Mouse (Mus musculus) cerebral cortex, adult 2 months (tissue): ENCODE data around the gene Ext2.

ENCODE experiments used
- WGBS: fragments of 180-500 bp; shearing (Covaris S2); methylation state at CpG from one replicate; pipeline ENCODE4 v1.1.7; 2018; 5-methylcytosine and 5-hydroxymethylcytosine counted together

The Ext2 gene

GRCm38 (mm10) chr2:93806487-93807201 is 15.7 kb downstream of the Ext2 start:
- WGBS, result 92% methylated on average over 6 of the region's 6 CpGs

DNA sequence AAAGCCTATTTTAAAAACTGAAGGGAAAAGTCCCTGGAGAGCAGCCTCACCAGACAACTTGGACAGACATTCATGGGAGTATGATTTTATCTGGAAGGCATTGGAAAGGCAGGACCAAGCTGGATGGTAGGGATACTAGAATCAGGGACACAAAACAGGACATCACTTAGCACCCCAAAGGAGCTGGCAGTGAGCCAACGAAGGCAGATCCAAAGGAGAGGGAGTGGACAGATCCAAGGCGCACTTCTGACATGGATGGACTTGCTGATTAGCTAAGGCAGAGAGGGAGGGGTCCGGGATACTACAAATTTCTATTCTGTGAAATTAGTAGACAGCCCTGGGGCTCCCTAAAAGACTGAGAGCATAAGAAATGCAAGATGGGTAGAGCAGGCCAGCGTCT is 16.8 kb downstream of the Ext2 start:
- WGBS, result 85% methylated on average over 4 of the region's 4 CpGs

DNA sequence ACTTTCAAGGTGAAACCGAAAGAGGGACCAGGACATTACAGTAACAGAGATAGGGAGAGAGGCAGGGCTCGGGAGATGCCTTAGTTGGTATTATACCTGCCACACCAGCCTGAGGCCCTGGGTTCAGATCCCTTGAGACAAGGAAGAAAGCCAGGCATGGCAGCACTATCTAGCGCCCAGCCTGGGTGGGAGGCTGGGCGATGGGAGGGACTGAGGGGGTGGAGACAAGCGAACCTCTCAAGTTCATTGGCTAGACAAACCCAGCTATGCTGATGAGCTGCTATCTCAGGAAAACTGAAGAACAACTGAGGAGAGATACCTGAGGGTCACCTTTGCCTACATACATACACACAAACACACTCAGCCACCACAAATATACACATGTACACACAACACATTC is 17.3 kb downstream of the Ext2 start:
- WGBS, result 86% methylated on average over 5 of the region's 5 CpGs

GRCm38 (mm10) chr2:93802947-93803346 is 19.4 kb downstream of the Ext2 start:
- 97% methylated on average over 2 of the region's 2 CpGs for WGBS

- WGBS, result 56% methylated on average over 7 of the region's 7 CpGs
These were observed 21.3 kb downstream of the Ext2 start for GRCm38 (mm10) chr2:93801097-93801496.

- 69% methylated on average over 19 of the region's 19 CpGs for WGBS
These were observed 25.1 kb downstream of the Ext2 start for GRCm38 (mm10) chr2:93797162-93797795.

- 81% methylated on average over 5 of the region's 5 CpGs for WGBS
These were observed 28.0 kb downstream of the Ext2 start for GRCm38 (mm10) chr2:93794375-93794774.

GRCm38 (mm10) chr2:93791516-93792499 is 30.6 kb downstream of the Ext2 start:
- WGBS, result 40% methylated on average over 13 of the region's 13 CpGs

GRCm38 (mm10) chr2:93790798-93791345 is 31.5 kb downstream of the Ext2 start:
- 86% methylated on average over 4 of the region's 4 CpGs for whole genome bisulfite sequencing

GRCm38 (mm10) chr2:93788557-93788956 is 33.8 kb downstream of the Ext2 start:
- 59% methylated on average over 5 of the region's 5 CpGs for WGBS

DNA sequence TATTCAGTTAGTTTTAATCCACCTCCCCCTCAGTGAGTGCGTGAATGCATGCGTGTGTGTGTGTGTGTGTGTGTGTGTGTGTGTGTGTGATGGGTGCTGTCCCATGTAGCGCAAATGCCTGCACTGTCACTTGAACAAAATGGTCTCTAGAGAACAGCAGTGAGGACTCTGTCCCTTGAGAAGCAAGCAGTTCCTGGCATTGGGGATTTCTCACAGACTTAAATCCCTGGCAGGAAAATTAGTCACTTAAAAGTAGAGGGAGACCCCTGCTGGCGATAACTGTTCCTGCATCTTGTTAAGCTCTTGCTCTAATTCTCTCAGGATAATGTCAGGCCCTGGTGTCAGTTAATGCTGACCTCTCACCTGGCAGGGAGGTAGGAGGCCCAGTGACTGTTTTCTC is 36.2 kb downstream of the Ext2 start:
- WGBS, result 26% methylated on average over 4 of the region's 4 CpGs

DNA sequence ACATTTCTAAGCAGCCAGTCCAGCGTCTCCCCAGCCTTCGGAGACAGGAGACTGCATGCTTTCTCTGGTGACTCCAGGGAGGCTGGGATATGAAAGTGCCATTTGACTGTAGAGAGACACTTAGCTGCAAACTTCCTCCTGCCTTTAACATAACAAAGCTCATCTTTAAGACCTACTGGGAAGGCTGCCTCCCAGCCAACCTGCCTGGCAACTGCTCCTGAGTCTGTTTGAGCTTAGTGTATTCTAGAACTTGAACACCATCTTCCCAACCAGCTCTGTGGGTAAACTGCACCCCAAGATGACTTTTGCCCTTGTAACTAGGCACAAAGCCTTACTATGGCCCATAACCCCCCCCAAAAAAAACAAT is 37.0 kb downstream of the Ext2 start:
- 60% methylated on average over 2 of the region's 2 CpGs for WGBS

DNA sequence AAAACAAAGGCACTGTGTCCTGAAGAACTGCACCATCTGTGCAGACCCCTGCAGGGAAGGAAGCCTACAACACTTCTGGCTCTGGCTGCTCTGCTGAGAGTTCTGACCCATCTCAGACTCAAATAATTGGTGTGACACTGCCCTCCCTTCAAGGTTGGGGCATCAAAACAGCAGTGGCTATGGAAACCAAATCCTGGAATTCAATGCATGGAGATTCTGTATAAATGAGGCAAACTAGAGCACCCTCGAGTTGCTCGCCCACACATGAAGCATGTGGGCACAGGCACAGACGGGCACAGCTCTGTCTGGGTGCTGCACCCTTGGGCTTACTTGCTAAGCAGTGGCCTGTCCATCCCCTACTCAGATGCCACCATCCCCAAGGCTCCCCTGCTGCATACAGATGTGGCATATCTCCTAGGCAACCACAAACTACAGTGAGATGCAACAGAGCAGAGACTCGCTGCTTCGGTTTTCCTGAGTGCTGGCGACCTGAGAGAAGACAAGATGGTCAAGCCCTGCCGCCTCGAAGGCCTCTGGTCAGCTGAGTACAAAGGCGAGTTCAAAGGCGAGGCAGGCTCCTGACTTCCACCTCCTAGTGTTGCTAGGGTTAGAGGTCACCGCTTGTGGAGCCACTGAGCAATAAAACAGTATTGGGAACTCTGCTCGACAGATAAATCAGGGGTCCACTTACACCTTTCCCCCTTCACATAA is 37.5 kb downstream of the Ext2 start:
- 47% methylated on average over 12 of the region's 12 CpGs for WGBS

- WGBS, result 73% methylated on average over 9 of the region's 9 CpGs
These were observed 38.3 kb downstream of the Ext2 start for GRCm38 (mm10) chr2:93783926-93784539.

- WGBS, result 65% methylated on average over 5 of the region's 5 CpGs
These were observed 39.7 kb downstream of the Ext2 start for GRCm38 (mm10) chr2:93782682-93783081.

- 81% methylated on average over 4 of the region's 4 CpGs for WGBS
These were observed 40.2 kb downstream of the Ext2 start for GRCm38 (mm10) chr2:93782156-93782555.

DNA sequence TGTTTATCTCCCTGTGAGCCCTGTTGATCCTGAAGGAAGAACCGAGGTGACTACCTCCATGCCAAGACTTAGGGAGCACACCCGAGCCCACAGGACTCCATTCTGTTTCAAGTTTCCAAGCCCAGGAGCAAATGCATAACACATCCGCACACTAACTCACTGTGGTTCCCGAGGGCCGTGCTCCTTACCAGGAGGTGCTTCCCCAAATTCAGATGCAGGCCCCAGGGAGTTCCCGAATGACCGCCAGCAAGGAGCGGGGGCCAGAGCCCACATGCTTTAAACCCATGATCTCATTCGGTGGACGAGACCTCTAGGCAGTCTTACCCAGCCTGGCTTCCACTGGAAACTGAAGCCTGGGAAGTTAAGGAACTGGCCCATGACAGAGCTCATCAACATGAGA is 41.8 kb downstream of the Ext2 start:
- WGBS, result 87% methylated on average over 10 of the region's 10 CpGs

- WGBS, result 94% methylated on average over 6 of the region's 6 CpGs
These were observed 42.5 kb downstream of the Ext2 start for GRCm38 (mm10) chr2:93779897-93780208.

- WGBS, result 73% methylated on average over 16 of the region's 16 CpGs
These were observed 43.1 kb downstream of the Ext2 start for GRCm38 (mm10) chr2:93779081-93779896.

DNA sequence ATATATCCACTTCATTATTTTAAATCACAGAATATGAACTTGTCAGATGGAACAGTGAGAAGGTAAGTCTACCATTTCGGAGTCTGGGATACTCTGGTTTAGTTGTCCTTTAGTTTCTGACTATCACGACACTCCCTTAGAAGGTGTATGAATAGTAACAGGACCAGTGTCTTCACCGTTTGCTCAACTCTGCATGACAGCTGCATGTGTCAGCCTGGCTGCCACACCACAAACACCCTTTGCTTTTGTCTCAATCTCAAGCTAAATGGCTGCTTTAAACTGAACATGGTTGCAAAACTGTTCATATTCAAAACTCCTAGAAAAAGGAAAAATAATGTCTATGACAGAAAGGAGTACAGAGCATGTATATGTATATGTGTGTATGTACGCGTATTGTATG is 43.8 kb downstream of the Ext2 start:
- 80% methylated on average over 5 of the region's 5 CpGs for WGBS
